Mouse (Mus musculus) intestine, embryonic 16.5 days (tissue): Measurements from ENCODE around the gene Parp6. TPM values are rescaled to one million over a fixed set of nuclear protein-coding genes. Genes with fewer than 3 reads are reported as not detected.

Experiments used
- ATAC-seq: fragments of 200-750 bp; cut with Nextera tagmentation; 2 replicates; pipeline ENCODE4 v1.8.0; 2017; ENCODE audit warnings: moderate TSS enrichment, moderate library complexity
- H3K27ac ChIP-seq: fragments of 300-500 bp; sonication (generic); 2 replicates; pipeline ENCODE4 v1.5.1; 2014; ENCODE audit warnings: mild to moderate bottlenecking, low read length
- H3K27me3 ChIP-seq: fragments of 300-500 bp; sonication (generic); replicated peaks from 2 replicates; pipeline ENCODE4 v1.6.1; 2014; ENCODE audit warnings: low read length, control low read depth, mixed read lengths; ENCODE audit not compliant: control insufficient read depth, insufficient read depth
- H3K36me3 ChIP-seq: fragments of 300-500 bp; sonication (generic); 2 replicates; pipeline ENCODE4 v1.6.1; 2014; ENCODE audit warnings: low read length, control low read depth; ENCODE audit not compliant: control insufficient read depth, insufficient read depth
- H3K4me1 ChIP-seq: fragments of 300-500 bp; sonication (generic); 2 replicates; pipeline ENCODE4 v1.6.1; 2014; ENCODE audit warnings: low read length, control low read depth, mixed read lengths; ENCODE audit not compliant: control insufficient read depth, insufficient read depth
- H3K4me2 ChIP-seq: fragments of 300-500 bp; sonication (generic); 2 replicates; pipeline ENCODE4 v1.6.1; 2014; ENCODE audit warnings: low read depth, low read length, control low read depth
- H3K4me3 ChIP-seq: fragments of 300-500 bp; sonication (generic); 2 replicates; pipeline ENCODE4 v1.5.1; 2014; ENCODE audit warnings: mild to moderate bottlenecking, low read length
- H3K9ac ChIP-seq: fragments of 300-500 bp; sonication (generic); 2 replicates; pipeline ENCODE4 v1.6.1; 2014; ENCODE audit warnings: low read depth, low read length
- H3K9me3 ChIP-seq: fragments of 300-500 bp; sonication (generic); 2 replicates; pipeline ENCODE4 v1.6.1; 2016; ENCODE audit warnings: low read length, control low read depth; ENCODE audit not compliant: control insufficient read depth
- WGBS: fragments of 180-500 bp; shearing (Covaris S2); extraction: QIAGEN DNeasy Blood & Tissue Kit; methylation state at CpG from one replicate; pipeline ENCODE4 v1.1.7; 2014; 5-methylcytosine and 5-hydroxymethylcytosine counted together
- polyA plus RNA-seq: library from polyadenylated mRNA; unstranded; fragments of >200 nt; fragmentation: Nextera tagmentation; extraction: Ambion mirVana; gene quantifications from 2 replicates; pipeline ENCODE4 v1.2.1, GENCODE M21; 2015

Parp6 gene
- 20.2 and 22.2 TPM in 2 replicates for polyA plus RNA-seq

DNA sequence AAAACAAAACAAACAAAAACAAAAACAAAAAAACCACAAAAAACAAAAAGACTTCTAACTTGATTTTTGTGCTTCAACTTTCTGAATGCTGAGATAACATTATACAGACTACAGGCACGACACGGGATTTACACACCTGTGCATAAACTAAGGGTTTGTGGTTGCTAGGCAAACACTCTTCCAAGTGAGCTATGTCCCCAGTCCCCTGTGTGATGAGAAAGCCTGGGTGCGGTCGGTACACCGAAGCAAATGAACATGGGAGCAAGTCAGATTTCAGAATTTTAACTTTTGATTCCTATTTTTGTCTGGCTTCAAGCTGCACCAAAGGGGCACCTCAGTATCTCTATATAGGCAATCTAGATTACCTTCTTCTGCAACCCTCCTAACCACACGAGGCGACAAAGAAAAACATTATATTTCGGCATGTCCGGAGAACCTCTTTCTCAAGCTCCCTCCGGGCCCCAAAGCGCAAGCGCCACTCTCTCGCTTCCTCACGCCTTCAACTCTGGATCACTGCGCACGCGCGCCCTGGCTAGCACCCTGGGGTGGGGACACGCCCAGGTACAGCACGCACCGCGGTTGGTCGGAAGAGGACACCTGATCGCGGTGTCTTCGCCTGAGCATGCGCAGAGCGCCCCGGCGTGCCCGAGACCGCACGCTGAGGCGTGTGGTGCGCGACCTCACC lies at the start of gene Parp6:
TSS of gene Parp6 (plus strand) at position 663 of the 685 bp plus-strand sequence.
- WGBS, result under 1% methylated on average over 36 of the region's 36 CpGs
- peak; percentile 100 for ATAC-seq
- no peaks in the 10 kb centered on the region for H3K36me3 ChIP-seq
- no peaks in the 10 kb centered on the region for H3K27me3 ChIP-seq
- H3K4me3 ChIP-seq, result peak within 1 kb of the TSS; percentile 97
- H3K27ac ChIP-seq, result peak within 1 kb of the TSS; percentile 92
- H3K9ac ChIP-seq, result peak within 1 kb of the TSS; percentile 96
- 0 out of 2 replicates have a peak, but pooled peaks cover 3% of the 10 kb centered on the region for H3K4me1 ChIP-seq
- H3K9me3 ChIP-seq, result no peaks in the 10 kb centered on the region
- H3K4me2 ChIP-seq, result peak within 1 kb of the TSS; percentile 67

DNA sequence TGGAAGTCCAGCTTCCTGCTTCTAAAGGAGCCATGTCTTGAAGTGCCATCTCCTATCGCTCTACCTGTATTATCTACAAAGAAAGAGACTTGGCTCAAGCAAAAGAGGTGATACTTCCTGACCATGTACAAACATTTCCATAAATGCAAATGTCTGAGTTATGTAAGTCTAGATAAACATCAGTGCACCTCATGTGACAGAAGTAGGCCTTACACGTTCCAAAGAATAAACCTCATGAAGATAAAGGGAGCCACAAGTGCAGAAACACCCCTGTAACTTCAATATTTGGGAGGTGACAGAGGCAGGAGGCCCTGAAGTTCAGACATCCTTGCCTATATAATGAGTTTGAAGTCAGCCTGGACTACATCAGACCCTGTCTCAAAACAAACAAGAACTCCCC lies 45.2 kb upstream of the Parp6 start:
- no peak overlapping the region for H3K4me2 ChIP-seq
- H3K4me1 ChIP-seq, result no peaks in the 10 kb centered on the region
- no peak overlapping the region for H3K4me3 ChIP-seq
- H3K9me3 ChIP-seq, result no peaks in the 10 kb centered on the region
- no peaks in the 10 kb centered on the region for H3K36me3 ChIP-seq
- no peaks in the 10 kb centered on the region for H3K27me3 ChIP-seq
- WGBS, result 78% methylated on average over 2 of the region's 2 CpGs
- ATAC-seq, result no peak
- H3K27ac ChIP-seq, result no peak overlapping the region
- no peak overlapping the region for H3K9ac ChIP-seq

DNA sequence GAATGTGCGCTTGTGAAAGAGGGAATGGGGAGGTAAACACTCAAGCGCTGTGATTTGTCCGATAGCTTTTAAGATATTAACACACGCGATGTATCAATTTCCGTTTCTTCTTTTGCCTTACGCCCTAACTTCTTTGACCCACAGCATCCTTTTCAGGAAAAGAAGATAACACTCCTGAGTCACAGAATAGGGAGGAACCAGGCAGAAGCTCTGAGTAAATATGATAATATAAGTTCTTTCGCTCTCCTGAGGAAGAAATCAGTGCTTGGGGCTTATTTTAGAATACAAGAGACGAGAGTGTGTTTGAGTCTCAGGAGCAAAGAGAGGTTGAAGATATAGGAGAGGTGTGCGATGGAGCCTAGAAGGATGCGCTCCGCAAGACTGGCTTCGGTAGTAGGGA lies 39.7 kb upstream of the Parp6 start:
- Histone ChIP-seq H3K4me3 (peak overlapping the region; percentile 54), H3K36me3 (no peaks in the 10 kb centered on the region), H3K9ac (no peak overlapping the region), H3K27me3 (no peaks in the 10 kb centered on the region), H3K4me1 (peaks cover 9% of the 10 kb centered on the region), H3K9me3 (no peaks in the 10 kb centered on the region), H3K4me2 (peak overlapping the region; percentile 78), H3K27ac (no peak overlapping the region)
- ATAC-seq, result no peak
- 14% methylated on average over 13 of the region's 13 CpGs for WGBS

DNA sequence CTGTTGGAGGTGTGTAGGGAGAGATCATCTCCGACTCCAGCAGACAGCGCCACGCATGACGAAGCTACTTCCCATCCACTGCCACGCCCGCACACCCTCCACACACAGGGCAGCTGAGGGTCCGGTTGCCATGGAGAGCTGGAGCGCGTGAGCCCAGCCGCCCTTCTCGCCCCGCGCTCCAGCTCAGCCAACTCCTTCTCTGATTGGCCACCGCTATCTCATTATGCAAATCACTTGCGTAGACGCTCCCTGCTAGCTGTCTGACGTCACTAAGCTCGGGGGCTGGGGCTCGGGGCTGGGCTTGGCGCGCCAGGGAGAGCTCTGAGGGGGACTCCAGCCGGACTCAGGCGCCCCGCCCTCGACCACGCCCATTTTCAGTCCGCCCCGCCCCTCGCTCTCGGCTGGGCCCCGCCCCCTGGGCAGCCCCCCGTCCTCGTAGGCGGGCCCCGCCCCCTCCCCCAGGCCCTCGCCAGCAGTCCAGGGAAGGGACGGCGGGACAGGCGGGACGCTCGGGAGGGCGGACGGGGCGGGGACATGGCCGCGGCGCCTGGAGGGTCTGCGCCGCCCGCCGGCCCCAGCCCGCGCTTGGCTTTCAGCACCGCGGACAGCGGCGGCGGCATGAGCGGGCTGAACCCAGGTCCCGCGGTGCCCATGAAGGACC lies 39.1 kb upstream of the Parp6 start, which contains the start of gene Celf6:
TSS of gene Celf6 (plus strand) at position 74 of the 661 bp plus-strand sequence.
- H3K9me3 ChIP-seq, result no peaks in the 10 kb centered on the region
- no peaks in the 10 kb centered on the region for H3K27me3 ChIP-seq
- under 1% methylated on average over 59 of the region's 61 CpGs for whole genome bisulfite sequencing
- H3K9ac ChIP-seq, result no peak within 1 kb of the TSS; the same call in 1 of the 2 replicates
- ATAC-seq, result peak; percentile 98
- H3K27ac ChIP-seq, result no peak within 1 kb of the TSS
- H3K4me3 ChIP-seq, result peak within 1 kb of the TSS; percentile 54
- no peaks in the 10 kb centered on the region for H3K36me3 ChIP-seq
- peaks cover 9% of the 10 kb centered on the region for H3K4me1 ChIP-seq
- H3K4me2 ChIP-seq, result peak within 1 kb of the TSS; percentile 78

DNA sequence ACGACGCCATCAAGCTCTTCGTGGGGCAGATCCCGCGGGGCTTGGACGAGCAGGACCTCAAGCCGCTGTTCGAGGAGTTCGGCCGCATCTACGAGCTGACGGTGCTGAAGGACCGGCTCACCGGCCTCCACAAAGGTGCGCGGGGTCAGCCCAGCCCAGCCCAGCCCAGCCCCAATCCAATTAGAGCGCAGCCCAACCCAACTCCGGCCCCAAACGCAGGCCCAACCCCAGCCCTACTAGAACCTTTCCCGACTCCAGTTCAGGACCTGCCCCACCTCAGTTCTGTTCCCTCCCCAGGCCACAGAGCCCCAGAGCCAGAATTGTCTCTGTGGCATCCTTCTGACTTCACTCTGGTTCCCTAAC lies 38.6 kb upstream of the Parp6 start:
- no peak; the same call in 1 of the 2 replicates for ATAC-seq

DNA sequence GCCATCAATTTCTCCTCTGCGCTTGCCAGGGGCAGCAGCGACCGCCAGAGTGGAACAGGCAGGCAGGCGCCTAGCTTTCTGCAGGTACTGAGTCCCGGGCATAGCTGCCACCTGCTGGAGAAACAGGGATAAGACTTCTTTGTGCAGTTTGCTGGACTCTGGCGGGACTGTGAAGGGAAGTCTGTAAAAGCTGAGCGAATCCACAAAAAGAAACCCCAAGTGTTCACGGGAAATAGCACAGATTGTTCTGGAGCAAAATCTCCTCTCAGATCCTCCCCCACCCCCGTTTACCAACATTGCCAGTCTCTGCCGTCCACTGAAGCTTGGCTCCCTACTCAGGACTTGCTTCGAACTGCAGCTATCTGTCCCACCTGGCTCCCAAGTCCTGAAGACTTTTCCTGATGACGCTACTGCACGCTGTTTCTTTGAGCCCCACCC lies 32.2 kb upstream of the Parp6 start:
- no peaks in the 10 kb centered on the region for H3K9me3 ChIP-seq
- no peaks in the 10 kb centered on the region for H3K36me3 ChIP-seq
- peak overlapping the region; percentile 59 for H3K4me2 ChIP-seq
- no peaks in the 10 kb centered on the region for H3K27me3 ChIP-seq
- WGBS, result 4% methylated on average over 13 of the region's 13 CpGs
- ATAC-seq, result peak; percentile 73
- H3K9ac ChIP-seq, result no peak overlapping the region
- H3K27ac ChIP-seq, result no peak overlapping the region
- 0 out of 2 replicates have a peak, but pooled peaks cover 4% of the 10 kb centered on the region for H3K4me1 ChIP-seq
- H3K4me3 ChIP-seq, result peak overlapping the region; percentile 38

More for the DNA sequence above, 38.6 kb upstream of the Parp6 start:
- Histone ChIP-seq H3K27ac (no peak overlapping the region), H3K4me2 (peak overlapping the region; percentile 78), H3K27me3 (no peaks in the 10 kb centered on the region), H3K36me3 (no peaks in the 10 kb centered on the region), H3K4me1 (peaks cover 9% of the 10 kb centered on the region), H3K9me3 (no peaks in the 10 kb centered on the region), H3K4me3 (peak overlapping the region; percentile 54), H3K9ac (no peak overlapping the region; the same call in 1 of the 2 replicates)
- WGBS, result 1% methylated on average over 19 of the region's 20 CpGs

DNA sequence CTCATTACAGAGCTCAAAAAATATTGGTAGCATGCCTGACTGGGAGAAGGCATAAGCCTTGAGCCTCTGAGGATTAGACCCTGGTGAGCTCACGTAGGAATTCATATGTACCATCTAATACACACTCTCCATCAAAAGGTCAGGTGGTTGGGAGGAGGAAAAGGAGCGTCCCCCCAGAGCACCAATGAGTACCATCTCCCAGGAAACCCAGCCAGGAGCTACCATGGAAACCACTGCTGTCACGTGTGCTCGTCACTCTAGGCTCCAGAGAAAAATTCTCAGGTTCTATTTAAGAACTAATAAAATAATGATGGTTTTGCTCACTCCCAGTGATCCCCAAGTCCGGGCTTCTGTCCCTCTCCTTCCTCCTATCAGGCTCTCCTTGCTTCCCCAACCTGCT lies 28.8 kb upstream of the Parp6 start:
- H3K4me1 ChIP-seq, result 0 out of 2 replicates have a peak, but pooled peaks cover 4% of the 10 kb centered on the region
- no peak overlapping the region for H3K9ac ChIP-seq
- H3K9me3 ChIP-seq, result no peaks in the 10 kb centered on the region
- H3K36me3 ChIP-seq, result no peaks in the 10 kb centered on the region
- H3K27me3 ChIP-seq, result no peaks in the 10 kb centered on the region
- 66% methylated on average over 5 of the region's 5 CpGs for WGBS
- H3K4me3 ChIP-seq, result no peak overlapping the region
- no peak overlapping the region for H3K27ac ChIP-seq
- no peak for ATAC-seq
- H3K4me2 ChIP-seq, result no peak overlapping the region

DNA sequence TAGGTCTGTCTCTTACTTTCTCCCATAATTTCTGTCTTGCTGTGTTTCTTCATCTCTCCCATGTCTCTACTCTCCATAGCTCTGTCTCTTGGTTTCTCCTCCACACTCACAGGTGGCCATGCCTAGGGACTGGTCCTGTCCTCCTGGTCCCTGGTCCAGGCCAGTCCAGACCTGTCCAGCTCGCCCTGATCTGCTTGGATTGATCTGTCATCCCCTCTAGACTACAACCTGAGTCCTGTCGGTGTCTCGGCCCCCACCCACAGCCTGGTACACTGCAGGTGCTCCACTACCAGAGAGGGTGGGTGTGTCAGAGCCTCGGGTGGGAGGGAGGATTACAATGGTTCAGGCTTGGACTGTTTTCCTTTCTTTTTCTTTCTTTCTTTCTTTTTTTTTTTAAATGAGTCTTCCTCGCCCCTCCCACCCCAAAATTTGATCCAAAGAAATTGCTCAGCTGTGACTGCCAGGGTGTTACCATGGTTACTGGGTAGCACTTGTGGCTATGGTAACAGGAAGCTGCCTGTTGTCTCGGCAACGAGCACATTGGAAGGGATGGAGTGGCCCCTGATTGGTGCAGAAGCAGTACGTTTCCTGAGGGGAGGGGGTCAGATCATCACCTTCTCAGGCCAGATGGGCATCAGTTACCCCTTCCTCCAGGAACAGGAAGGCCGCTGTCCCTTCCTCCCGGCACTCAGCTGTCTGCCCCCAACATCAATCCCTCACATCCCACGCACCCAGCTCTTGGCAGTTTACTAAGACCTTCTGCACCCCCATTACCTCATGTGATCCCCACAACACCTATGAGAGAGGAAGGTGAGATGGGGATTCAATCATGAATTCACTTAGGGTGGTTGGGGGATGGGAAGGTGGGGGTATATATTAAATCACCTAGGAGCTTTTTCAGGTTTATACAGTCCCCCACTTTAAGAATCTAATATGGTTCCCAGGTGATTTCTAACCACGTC lies 28.1 kb upstream of the Parp6 start:
- Histone ChIP-seq H3K9me3 (no peaks in the 10 kb centered on the region), H3K36me3 (no peaks in the 10 kb centered on the region), H3K9ac (no peak overlapping the region), H3K4me2 (no peak overlapping the region), H3K4me1 (0 out of 2 replicates have a peak, but pooled peaks cover 4% of the 10 kb centered on the region), H3K4me3 (no peak overlapping the region), H3K27me3 (no peaks in the 10 kb centered on the region), H3K27ac (no peak overlapping the region)
- WGBS, result 44% methylated on average over 12 of the region's 12 CpGs
- no peak for ATAC-seq
